Mouse (Mus musculus) kidney, adult 2 months (tissue): ENCODE data around the gene Lypd9.

Experiments
- CTCF ChIP-seq: fragments of 200-500 bp; conservative IDR thresholded peaks from 2 replicates; pipeline ENCODE4 v1.5.1; 2011; ENCODE audit warnings: low read depth, mild to moderate bottlenecking, control low read depth, low read length, moderate library complexity, mixed read lengths; ENCODE audit not compliant: insufficient read depth, insufficient read length
- POLR2A ChIP-seq: fragments of 200-500 bp; IDR thresholded peaks from one replicate; pipeline ENCODE4 v1.6.1; 2011; ENCODE audit warnings: low read depth, low read length, control low read depth

- TF ChIP-seq CTCF: no peak
- no peak for TF ChIP-seq POLR2A
These were observed 46.6 kb upstream of the Lypd9 start for GRCm38 (mm10) chr11:58499290-58499689.
